Mouse (Mus musculus) liver, adult 2 months (tissue): ENCODE results near the gene Rundc3a. TPM values are rescaled to one million over a fixed set of nuclear protein-coding genes. Genes with fewer than 3 reads are reported as not detected.
"Not testable (repeated sequence)": the region's sequence is repeated elsewhere in the genome, so short reads cannot be mapped to it uniquely, and the experiment has no call there.

Experiments
- DNase-seq: peaks from one replicate; pipeline ENCODE4 v3.0.0-alpha.2; 2011; ENCODE audit warnings: low read depth, low spot score; ENCODE audit errors: extremely low read depth
- H3K27ac ChIP-seq: fragments of 200-500 bp; replicated peaks from 2 replicates; pipeline ENCODE4 v1.5.1; 2012; ENCODE audit warnings: low read depth, mild to moderate bottlenecking, control low read depth, inconsistent platforms, low read length; ENCODE audit not compliant: insufficient read depth
- H3K27me3 ChIP-seq: fragments of 200-500 bp; 2 replicates; pipeline ENCODE4 v1.6.1; 2012; ENCODE audit warnings: mild to moderate bottlenecking, moderate library complexity, low read length, inconsistent platforms; ENCODE audit not compliant: control insufficient read depth, insufficient read depth
- H3K36me3 ChIP-seq: fragments of 200-500 bp; 2 replicates; pipeline ENCODE4 v1.6.1; 2012; ENCODE audit warnings: low read length, inconsistent platforms; ENCODE audit not compliant: control insufficient read depth, insufficient read depth
- H3K4me1 ChIP-seq: fragments of 200-500 bp; 2 replicates; pipeline ENCODE4 v1.6.1; 2011; ENCODE audit warnings: low read length; ENCODE audit not compliant: control insufficient read depth, insufficient read depth
- H3K4me3 ChIP-seq: fragments of 200-500 bp; 2 replicates; pipeline ENCODE4 v1.5.1; 2011; ENCODE audit warnings: low read depth, mild to moderate bottlenecking, control low read depth, low read length, moderate library complexity; ENCODE audit not compliant: insufficient read depth
- H3K79me2 ChIP-seq: fragments of 200-500 bp; 2 replicates; pipeline ENCODE4 v1.6.1; 2012; ENCODE audit warnings: inconsistent platforms, mild to moderate bottlenecking, low read length, moderate library complexity; ENCODE audit not compliant: control insufficient read depth, insufficient read depth
- H3K9ac ChIP-seq: fragments of 200-500 bp; 2 replicates; pipeline ENCODE4 v1.6.1; 2012; ENCODE audit warnings: low read depth, mild to moderate bottlenecking, control low read depth, inconsistent platforms, low read length
- CTCF ChIP-seq: fragments of 200-500 bp; IDR thresholded peaks from 2 replicates; pipeline ENCODE4 v1.5.1; 2011; ENCODE audit warnings: low read depth, low read length, control low read depth
- POLR2A ChIP-seq: fragments of 200-500 bp; IDR thresholded peaks from 2 replicates; pipeline ENCODE4 v1.6.1; 2011; ENCODE audit warnings: low read length, control low read depth; ENCODE audit not compliant: insufficient read depth; ENCODE audit errors: extremely low read depth
- WGBS: fragments of 180-500 bp; shearing (Covaris S2); methylation state at CpG from one replicate; pipeline ENCODE4 v1.1.7; 2018; 5-methylcytosine and 5-hydroxymethylcytosine counted together
- polyA plus RNA-seq: library from polyadenylated mRNA; depleted of rRNA; stranded (reverse); fragments of >200 nt; gene quantifications from 2 replicates; pipeline ENCODE4 v1.2.3, GENCODE M21; 2012
- total RNA-seq: library from RNA; depleted of rRNA; stranded (reverse); fragments of >200 nt; gene quantifications from 2 replicates; pipeline ENCODE4 v1.2.3, GENCODE M21; 2014

The Rundc3a gene
- total and polyA plus RNA-seq, 2 experiments = 1.0 to 2.1 TPM

- no peak for DNase-seq
- H3K27ac ChIP-seq = no peak overlapping the region
- TF ChIP-seq POLR2A (no peak), CTCF (no peak)
- H3K27me3 ChIP-seq = no peaks in the 10 kb centered on the region
- H3K36me3 ChIP-seq = no peaks in the 10 kb centered on the region
- no peaks in the 10 kb centered on the region for H3K79me2 ChIP-seq
- WGBS = 78% methylated on average over 14 of the region's 14 CpGs
- no peaks in the 10 kb centered on the region for H3K4me1 ChIP-seq
- no peak overlapping the region for H3K9ac ChIP-seq
- no peak overlapping the region for H3K4me3 ChIP-seq
Observed at GRCm38 (mm10) chr11:102364570-102365371, 28.4 kb upstream of the Rundc3a start.

- WGBS = 85% methylated on average over 4 of the region's 4 CpGs
- no peaks in the 10 kb centered on the region for H3K79me2 ChIP-seq
- no peak for DNase-seq
- no peaks in the 10 kb centered on the region for H3K27me3 ChIP-seq
- no peak overlapping the region for H3K27ac ChIP-seq
- H3K4me1 ChIP-seq = no peaks in the 10 kb centered on the region
- no peak for TF ChIP-seq POLR2A
- no peaks in the 10 kb centered on the region for H3K36me3 ChIP-seq
- no peak overlapping the region for H3K9ac ChIP-seq
- H3K4me3 ChIP-seq = no peak overlapping the region
Observed at GRCm38 (mm10) chr11:102365699-102366098, 27.5 kb upstream of the Rundc3a start.

DNA sequence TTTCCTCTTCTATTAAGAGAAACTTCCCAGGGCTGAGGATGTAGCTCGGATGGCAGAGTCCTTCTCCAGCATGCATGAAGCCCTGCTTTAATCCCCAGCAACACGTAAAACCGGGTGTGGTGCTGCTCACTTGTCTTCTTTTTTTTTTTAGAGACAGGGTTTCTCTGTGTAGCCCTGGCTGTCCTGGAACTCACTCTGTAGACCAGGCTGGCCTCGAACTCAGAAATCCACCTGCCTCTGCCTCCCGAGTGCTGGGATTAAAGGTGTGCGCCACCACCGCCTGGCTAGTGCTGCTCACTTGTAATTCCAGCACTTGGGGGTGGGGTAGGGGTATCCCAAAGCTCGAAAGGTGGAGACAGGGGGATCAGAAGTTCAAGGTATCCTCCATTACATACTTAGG lies 27.1 kb upstream of the Rundc3a start, which contains the start of gene Slc4a1:
TSS of gene Slc4a1 (minus strand) at position 101 of the 400 bp plus-strand sequence.
- H3K4me3 ChIP-seq, H3K4me1 ChIP-seq, H3K27ac ChIP-seq, H3K79me2 ChIP-seq, H3K27me3 ChIP-seq, H3K36me3 ChIP-seq, H3K9ac ChIP-seq, DNase-seq: not testable (repeated sequence)
- WGBS = 92% methylated on average over 8 of the region's 8 CpGs

DNA sequence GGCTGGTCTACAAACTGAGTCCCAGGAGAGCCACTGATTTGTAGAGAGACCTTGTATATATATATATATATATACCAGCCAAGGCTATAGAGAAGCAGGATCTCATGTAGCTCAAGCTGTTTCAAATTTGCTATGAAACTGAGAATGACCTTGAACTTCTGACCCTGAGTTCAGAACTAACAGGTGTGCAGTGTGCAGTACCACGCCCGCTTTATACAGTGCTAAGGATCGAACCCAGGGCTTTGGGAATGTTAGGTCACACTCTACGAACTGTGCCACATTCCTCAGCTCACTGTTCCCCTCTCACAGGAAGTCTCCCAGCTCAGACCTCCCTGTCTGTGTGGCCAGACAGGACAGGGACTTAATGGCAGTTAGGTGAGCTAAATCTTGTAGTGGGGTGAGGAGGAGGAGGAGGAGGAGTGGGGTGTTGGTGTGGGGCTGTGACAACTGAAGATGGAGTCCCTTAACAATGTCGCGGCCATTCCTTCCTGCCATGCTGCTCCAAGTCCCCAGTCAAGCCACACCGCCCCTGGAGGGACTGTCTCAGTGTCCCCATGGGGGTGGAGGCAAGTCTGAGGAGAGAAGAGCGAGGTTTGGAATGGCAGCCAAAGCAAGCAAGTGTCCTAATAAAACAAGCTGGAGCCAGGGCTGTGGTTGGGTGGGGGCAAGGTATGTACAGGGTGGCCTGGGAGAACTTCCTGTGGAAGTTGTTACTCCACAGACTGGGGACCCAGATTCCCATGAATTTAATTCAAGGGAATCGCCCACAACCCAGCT lies 25.5 kb upstream of the Rundc3a start:
- TF ChIP-seq POLR2A (no peak), CTCF (no peak)
- Histone ChIP-seq H3K27ac (no peak overlapping the region), H3K4me3 (no peak overlapping the region), H3K27me3 (no peaks in the 10 kb centered on the region), H3K36me3 (no peaks in the 10 kb centered on the region), H3K4me1 (no peaks in the 10 kb centered on the region), H3K79me2 (no peaks in the 10 kb centered on the region), H3K9ac (no peak overlapping the region)
- 78% methylated on average over 9 of the region's 9 CpGs for WGBS
- DNase-seq = no peak

DNA sequence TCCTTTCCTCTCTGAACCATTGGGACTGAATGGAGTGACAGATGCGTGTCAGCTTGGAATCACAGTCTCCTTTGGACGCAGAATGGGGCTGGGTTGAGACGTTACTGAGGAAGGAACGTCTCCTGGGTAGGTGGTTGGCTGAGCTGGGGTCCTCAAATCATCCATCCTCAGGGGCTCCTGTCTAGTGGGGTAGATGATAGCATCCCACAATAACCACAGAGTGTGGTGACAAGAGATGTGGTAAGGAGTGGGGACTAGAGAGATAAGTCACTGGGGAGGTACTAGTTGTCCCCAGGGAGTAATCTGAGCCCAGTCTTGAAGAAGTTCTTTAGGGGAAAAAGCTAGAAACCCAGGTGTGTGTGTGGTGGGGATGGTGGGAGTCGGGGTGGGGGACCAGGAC lies 24.9 kb upstream of the Rundc3a start:
- H3K36me3 ChIP-seq = no peaks in the 10 kb centered on the region
- no peaks in the 10 kb centered on the region for H3K27me3 ChIP-seq
- DNase-seq = no peak
- H3K4me1 ChIP-seq = no peaks in the 10 kb centered on the region
- no peak overlapping the region for H3K4me3 ChIP-seq
- H3K79me2 ChIP-seq = no peaks in the 10 kb centered on the region
- no peak overlapping the region for H3K9ac ChIP-seq
- 90% methylated on average over 5 of the region's 5 CpGs for WGBS
- H3K27ac ChIP-seq = no peak overlapping the region
- no peak for TF ChIP-seq POLR2A
- no peak for TF ChIP-seq CTCF

- Histone ChIP-seq H3K9ac (no peak overlapping the region), H3K4me1 (no peaks in the 10 kb centered on the region), H3K79me2 (no peaks in the 10 kb centered on the region), H3K36me3 (no peaks in the 10 kb centered on the region), H3K4me3 (no peak overlapping the region), H3K27ac (no peak overlapping the region), H3K27me3 (no peaks in the 10 kb centered on the region)
- whole genome bisulfite sequencing = 72% methylated on average over 4 of the region's 4 CpGs
- no peak for DNase-seq
- TF ChIP-seq POLR2A (no peak), CTCF (no peak)
Observed at GRCm38 (mm10) chr11:102369263-102369662, 23.9 kb upstream of the Rundc3a start.
